Mouse (Mus musculus): ENCODE measurements at regions not wholly inside any gene's neighbourhood (a gene's known extent, or its start where the extent isn't known, plus 50 kb on each side); places are given as distances from the start of the nearest gene placed in this dataset.

- no peak overlapping the region for H3K9ac ChIP-seq (replicated peaks)
- 58% methylated on average over 9 of the region's 9 CpGs for WGBS
- no peaks in the 10 kb centered on the region for H3K9me3 ChIP-seq
- H3K4me3 ChIP-seq = no peak overlapping the region
- H3K36me3 ChIP-seq = no peaks in the 10 kb centered on the region
- peaks cover 6% of the 10 kb centered on the region for H3K4me1 ChIP-seq
- no peak overlapping the region for H3K4me2 ChIP-seq (replicated peaks)
- H3K27me3 ChIP-seq = no peaks in the 10 kb centered on the region
- no peak overlapping the region for H3K27ac ChIP-seq (replicated peaks)
- ATAC-seq (replicated peaks) = no peak
These were observed 338.8 kb upstream of the Sall1 start for GRCm38 (mm10) chr8:89382538-89383380.

GRCm38 (mm10) chr8:89380436-89380835, 336.5 kb upstream of the Sall1 start:
- 73% methylated on average over 9 of the region's 9 CpGs for WGBS
- ATAC-seq (replicated peaks) = no peak
- H3K9ac ChIP-seq (replicated peaks) = no peak overlapping the region

GRCm38 (mm10) chr8:89372761-89373160, 328.8 kb upstream of the Sall1 start:
- H3K27ac ChIP-seq (replicated peaks) = no peak overlapping the region
- 93% methylated on average over 3 of the region's 3 CpGs for WGBS
- no peaks in the 10 kb centered on the region for H3K36me3 ChIP-seq
- H3K9ac ChIP-seq (replicated peaks) = no peak overlapping the region
- no peak overlapping the region for H3K4me3 ChIP-seq
- no peaks in the 10 kb centered on the region for H3K4me1 ChIP-seq
- no peak for ATAC-seq (replicated peaks)
- H3K27me3 ChIP-seq = no peaks in the 10 kb centered on the region; the same call in 1 of the 2 replicates
- no peak overlapping the region for H3K4me2 ChIP-seq (replicated peaks)
- no peaks in the 10 kb centered on the region for H3K9me3 ChIP-seq

More at GRCm38 (mm10) chr8:89380436-89380835, 336.5 kb upstream of the Sall1 start:
- no peak overlapping the region for H3K4me2 ChIP-seq (replicated peaks)
- H3K36me3 ChIP-seq = no peaks in the 10 kb centered on the region
- no peak overlapping the region for H3K27ac ChIP-seq (replicated peaks)
- H3K4me3 ChIP-seq = no peak overlapping the region
- H3K27me3 ChIP-seq = no peaks in the 10 kb centered on the region
- H3K9me3 ChIP-seq = no peaks in the 10 kb centered on the region
- H3K4me1 ChIP-seq = no peaks in the 10 kb centered on the region

- Histone ChIP-seq H3K27ac (replicated peaks) (no peak overlapping the region), H3K4me3 (no peak overlapping the region), H3K9ac (replicated peaks) (no peak overlapping the region), H3K36me3 (no peaks in the 10 kb centered on the region), H3K4me2 (replicated peaks) (no peak overlapping the region), H3K4me1 (no peaks in the 10 kb centered on the region), H3K9me3 (no peaks in the 10 kb centered on the region), H3K27me3 (no peaks in the 10 kb centered on the region; the same call in 1 of the 2 replicates)
- WGBS = 71% methylated on average over 4 of the region's 4 CpGs
- ATAC-seq (replicated peaks) = no peak
These were observed 327.8 kb upstream of the Sall1 start for GRCm38 (mm10) chr8:89371773-89372132.

- Histone ChIP-seq H3K27ac (replicated peaks) (no peak overlapping the region), H3K27me3 (no peaks in the 10 kb centered on the region; the same call in 1 of the 2 replicates), H3K9ac (replicated peaks) (no peak overlapping the region), H3K9me3 (no peaks in the 10 kb centered on the region), H3K4me3 (no peak overlapping the region), H3K36me3 (no peaks in the 10 kb centered on the region), H3K4me1 (no peaks in the 10 kb centered on the region), H3K4me2 (replicated peaks) (no peak overlapping the region)
- WGBS = 74% methylated on average over 20 of the region's 20 CpGs
- no peak for ATAC-seq (replicated peaks)
These were observed 327.1 kb upstream of the Sall1 start for GRCm38 (mm10) chr8:89370816-89371772.

- Histone ChIP-seq H3K27ac (replicated peaks) (no peak overlapping the region), H3K27me3 (no peaks in the 10 kb centered on the region; the same call in 1 of the 2 replicates), H3K9ac (replicated peaks) (no peak overlapping the region), H3K9me3 (no peaks in the 10 kb centered on the region), H3K4me3 (no peak overlapping the region), H3K4me1 (no peaks in the 10 kb centered on the region), H3K36me3 (no peaks in the 10 kb centered on the region), H3K4me2 (replicated peaks) (no peak overlapping the region)
- ATAC-seq (replicated peaks) = no peak
- 94% methylated on average over 3 of the region's 3 CpGs for WGBS
These were observed 321.5 kb upstream of the Sall1 start for GRCm38 (mm10) chr8:89365430-89365829.

- Histone ChIP-seq H3K9me3 (no peaks in the 10 kb centered on the region), H3K36me3 (no peaks in the 10 kb centered on the region), H3K4me1 (no peaks in the 10 kb centered on the region), H3K27me3 (no peaks in the 10 kb centered on the region), H3K9ac (replicated peaks) (no peak overlapping the region), H3K27ac (replicated peaks) (no peak overlapping the region), H3K4me2 (replicated peaks) (no peak overlapping the region), H3K4me3 (no peak overlapping the region)
- ATAC-seq (replicated peaks) = no peak
- 84% methylated on average over 4 of the region's 4 CpGs for WGBS
These were observed 314.4 kb upstream of the Sall1 start for GRCm38 (mm10) chr8:89358411-89358810.

- H3K4me2 ChIP-seq (replicated peaks) = no peak overlapping the region
- 87% methylated on average over 3 of the region's 3 CpGs for WGBS
These were observed 301.6 kb upstream of the Sall1 start for GRCm38 (mm10) chr8:89345547-89345946.

GRCm38 (mm10) chr8:89341686-89342085, 297.7 kb upstream of the Sall1 start:
- H3K4me3 ChIP-seq = no peak overlapping the region
- WGBS = 94% methylated on average over 5 of the region's 5 CpGs
- no peak for ATAC-seq (replicated peaks)
- no peak overlapping the region for H3K9ac ChIP-seq (replicated peaks)
- no peak overlapping the region for H3K27ac ChIP-seq (replicated peaks)
- no peaks in the 10 kb centered on the region for H3K9me3 ChIP-seq
- H3K4me1 ChIP-seq = no peaks in the 10 kb centered on the region
- H3K27me3 ChIP-seq = no peaks in the 10 kb centered on the region
- H3K4me2 ChIP-seq (replicated peaks) = no peak overlapping the region
- H3K36me3 ChIP-seq = no peaks in the 10 kb centered on the region

More at GRCm38 (mm10) chr8:89345547-89345946, 301.6 kb upstream of the Sall1 start:
- Histone ChIP-seq H3K9me3 (no peaks in the 10 kb centered on the region), H3K27ac (replicated peaks) (no peak overlapping the region), H3K27me3 (no peaks in the 10 kb centered on the region), H3K4me3 (no peak overlapping the region), H3K9ac (replicated peaks) (no peak overlapping the region), H3K4me1 (no peaks in the 10 kb centered on the region), H3K36me3 (no peaks in the 10 kb centered on the region)
- no peak for ATAC-seq (replicated peaks)

- no peaks in the 10 kb centered on the region for H3K36me3 ChIP-seq
- ATAC-seq (replicated peaks) = no peak
- no peaks in the 10 kb centered on the region for H3K4me1 ChIP-seq
- H3K9ac ChIP-seq (replicated peaks) = no peak overlapping the region
- H3K27me3 ChIP-seq = no peaks in the 10 kb centered on the region
- no peak overlapping the region for H3K27ac ChIP-seq (replicated peaks)
- 91% methylated on average over 2 of the region's 2 CpGs for WGBS
- no peaks in the 10 kb centered on the region for H3K9me3 ChIP-seq
- H3K4me2 ChIP-seq (replicated peaks) = no peak overlapping the region
- no peak overlapping the region for H3K4me3 ChIP-seq
These were observed 291.5 kb upstream of the Sall1 start for GRCm38 (mm10) chr8:89335416-89335815.

GRCm38 (mm10) chr8:89325751-89326351, 281.9 kb upstream of the Sall1 start:
- 8% methylated on average over 2 of the region's 2 CpGs for WGBS

More at GRCm38 (mm10) chr8:89325751-89326351, 281.9 kb upstream of the Sall1 start:
- 0 out of 2 replicates have a peak, but pooled peaks have one; percentile 52 for ATAC-seq (replicated peaks)
- H3K9ac ChIP-seq (replicated peaks) = no peak overlapping the region
- H3K27me3 ChIP-seq = no peaks in the 10 kb centered on the region
- H3K9me3 ChIP-seq = no peaks in the 10 kb centered on the region
- no peak overlapping the region for H3K4me3 ChIP-seq
- H3K4me2 ChIP-seq (replicated peaks) = no peak overlapping the region
- no peaks in the 10 kb centered on the region for H3K36me3 ChIP-seq
- peak overlapping the region; percentile 61 for H3K27ac ChIP-seq (replicated peaks)
- H3K4me1 ChIP-seq = peaks cover 29% of the 10 kb centered on the region

Measured in forebrain, embryonic 15.5 days (tissue).